ENCODE assay signal across 11 mouse cellular contexts in genomic region chr7:19302264-19303045, GRCm38 (mm10). TPM values are rescaled to one million over a fixed set of nuclear protein-coding genes. Genes with fewer than 3 reads are reported as not detected.
DNase-seq lines count a peak whose midpoint lies in the region; ATAC-seq lines count a peak whose summit lies in the region.
"Had no signal": no experiment of that assay in that cellular context is flagged by ENCODE, and none has a peak within 500 bp of the region (broad histone marks: within the 10 kb centered on the region; RNA-seq: fewer than 3 reads in every experiment).

No protein-coding gene starts in this region.

- peak overlapping the region; percentile 41; the same call in 1 of the 2 replicates for H3K4me2 ChIP-seq in kidney, embryonic 14.5 days (replicated peaks; ENCODE audit: low read depth, low read length)
- H3K4me2 ChIP-seq in embryonic facial prominence, embryonic 13.5 days: peak overlapping the region; percentile 58
- peak overlapping the region; percentile 67 for H3K4me2 ChIP-seq in hindbrain, embryonic 13.5 days
- peak overlapping the region; percentile 56 for H3K4me2 ChIP-seq in midbrain, embryonic 16.5 days (ENCODE audit: low read length)

- no peaks in the 10 kb centered on the region; the same call in 1 of the 2 replicates for H3K4me1 ChIP-seq in kidney, embryonic 14.5 days (ENCODE audit: control insufficient read depth, insufficient read depth, low read length)
- peaks cover 30% of the 10 kb centered on the region for H3K4me1 ChIP-seq in embryonic facial prominence, embryonic 13.5 days
- peaks cover 36% of the 10 kb centered on the region for H3K4me1 ChIP-seq in hindbrain, embryonic 13.5 days (replicated peaks)
- peaks cover 26% of the 10 kb centered on the region for H3K4me1 ChIP-seq in midbrain, embryonic 16.5 days (ENCODE audit: control insufficient read depth, insufficient read depth, low read length)

- WGBS in kidney, embryonic 14.5 days: 49% methylated on average over 13 of the region's 13 CpGs
- 49% methylated on average over 13 of the region's 13 CpGs for WGBS in embryonic facial prominence, embryonic 13.5 days
- 55% methylated on average over 13 of the region's 13 CpGs for WGBS in hindbrain, embryonic 13.5 days
- 49% methylated on average over 13 of the region's 13 CpGs for WGBS in midbrain, embryonic 16.5 days

- no peak for DNase-seq in kidney, postnatal 36 days
- DNase-seq in cerebellum, adult 8-10 months: no peak
- DNase-seq in left cerebral cortex, adult 11 months (ENCODE audit: low spot score): no peak
- DNase-seq: adrenal gland, adult 2 months; kidney, postnatal 4 days had no signal

- no peaks in the 10 kb centered on the region for H3K36me3 ChIP-seq in kidney, embryonic 14.5 days (ENCODE audit: control insufficient read depth, insufficient read depth, low read length)
- no peaks in the 10 kb centered on the region for H3K36me3 ChIP-seq in embryonic facial prominence, embryonic 13.5 days
- no peaks in the 10 kb centered on the region for H3K36me3 ChIP-seq in hindbrain, embryonic 13.5 days
- H3K36me3 ChIP-seq in midbrain, embryonic 16.5 days (ENCODE audit: control insufficient read depth, insufficient read depth, low read length): no peaks in the 10 kb centered on the region
- H3K36me3 ChIP-seq: liver, embryonic 12.5 days had no signal

- no peak overlapping the region for H3K27ac ChIP-seq in kidney, embryonic 14.5 days (ENCODE audit: low read depth, low read length)
- H3K27ac ChIP-seq in embryonic facial prominence, embryonic 13.5 days: no peak overlapping the region
- H3K27ac ChIP-seq in hindbrain, embryonic 13.5 days: no peak overlapping the region
- H3K27ac ChIP-seq in midbrain, embryonic 16.5 days (ENCODE audit: low read length): no peak overlapping the region
- H3K27ac ChIP-seq: liver, embryonic 12.5 days had no signal

- no peak for ATAC-seq in kidney, embryonic 14.5 days (ENCODE audit: low FRiP score, low TSS enrichment)
- ATAC-seq in embryonic facial prominence, embryonic 13.5 days (ENCODE audit: insufficient number of reproducible peaks, insufficient read depth, low FRiP score, low TSS enrichment, low read depth): no peak
- ATAC-seq in hindbrain, embryonic 13.5 days (ENCODE audit: low FRiP score): no peak
- no peak for ATAC-seq in midbrain, embryonic 16.5 days
- ATAC-seq in megakaryocyte progenitor cell, adult 5-6 weeks (replicated peaks; ENCODE audit: poor library complexity): no peak
- ATAC-seq: liver, embryonic 12.5 days had no signal

- H3K4me3 ChIP-seq in kidney, embryonic 14.5 days (ENCODE audit: low read length): no peak overlapping the region
- H3K4me3 ChIP-seq in embryonic facial prominence, embryonic 13.5 days: peak overlapping the region; percentile 38
- H3K4me3 ChIP-seq in hindbrain, embryonic 13.5 days: peak overlapping the region; percentile 44
- peak overlapping the region; percentile 37 for H3K4me3 ChIP-seq in midbrain, embryonic 16.5 days (ENCODE audit: low read depth, low read length)

- H3K27me3 ChIP-seq in kidney, embryonic 14.5 days (ENCODE audit: control insufficient read depth, insufficient read depth, low read length): peaks cover 59% of the 10 kb centered on the region
- peaks cover 62% of the 10 kb centered on the region for H3K27me3 ChIP-seq in embryonic facial prominence, embryonic 13.5 days
- H3K27me3 ChIP-seq in hindbrain, embryonic 13.5 days: peaks cover 60% of the 10 kb centered on the region
- H3K27me3 ChIP-seq in midbrain, embryonic 16.5 days (ENCODE audit: control insufficient read depth, insufficient read depth, low read depth, low read length): peaks cover 36% of the 10 kb centered on the region

- no peaks in the 10 kb centered on the region for H3K9me3 ChIP-seq in kidney, embryonic 14.5 days (ENCODE audit: control insufficient read depth, low read length)
- H3K9me3 ChIP-seq in embryonic facial prominence, embryonic 13.5 days: no peaks in the 10 kb centered on the region
- H3K9me3 ChIP-seq in hindbrain, embryonic 13.5 days: no peaks in the 10 kb centered on the region
- H3K9me3 ChIP-seq in midbrain, embryonic 16.5 days (replicated peaks; ENCODE audit: control insufficient read depth, low read length, poor library complexity, severe bottlenecking): no peaks in the 10 kb centered on the region
- H3K9me3 ChIP-seq: liver, embryonic 12.5 days had no signal

- H3K9ac ChIP-seq in kidney, embryonic 14.5 days (ENCODE audit: low read depth, low read length): no peak overlapping the region
- H3K9ac ChIP-seq in embryonic facial prominence, embryonic 13.5 days: peak overlapping the region; percentile 37
- H3K9ac ChIP-seq in hindbrain, embryonic 13.5 days: peak overlapping the region; percentile 66
- peak overlapping the region; percentile 52; the same call in 1 of the 2 replicates for H3K9ac ChIP-seq in midbrain, embryonic 16.5 days (ENCODE audit: low read depth, low read length)
- H3K9ac ChIP-seq: liver, embryonic 12.5 days had no signal

RNA-seq across cellular contexts. Expression of gene Fosb, which starts 7.4 kb away (rescaled TPM):
- 0.14 and 0.20 TPM in 2 replicates for polyA plus RNA-seq in kidney, embryonic 14.5 days (2014; fragmentation: Nextera tagmentation; extraction: Ambion mirVana)
- 0.06 and 0.23 TPM in 2 replicates for polyA plus RNA-seq in embryonic facial prominence, embryonic 13.5 days (2015; fragmentation: Nextera tagmentation; extraction: Ambion mirVana)
- 0.06 and 0.08 TPM in 2 replicates for polyA plus RNA-seq in hindbrain, embryonic 13.5 days (2015; fragmentation: Nextera tagmentation; extraction: Ambion mirVana)
- polyA plus RNA-seq in midbrain, embryonic 16.5 days (2015; fragmentation: Nextera tagmentation; extraction: Ambion mirVana): 0.06 TPM in 2 replicates
- 18.2 and 28.4 TPM in 2 replicates for total RNA-seq in megakaryocyte progenitor cell, adult 5-6 weeks (2015)
- 12.7 and 13.2 TPM in 2 replicates for total RNA-seq in megakaryocyte progenitor cell, adult 5-6 weeks (2017)

RNA-seq across cellular contexts. Expression of gene Rtn2, which starts 20.0 kb away (rescaled TPM):
- 5.4 and 5.7 TPM in 2 replicates for polyA plus RNA-seq in kidney, embryonic 14.5 days (2014; fragmentation: Nextera tagmentation; extraction: Ambion mirVana)
- polyA plus RNA-seq in embryonic facial prominence, embryonic 13.5 days (2015; fragmentation: Nextera tagmentation; extraction: Ambion mirVana): 10.2 and 11.7 TPM in 2 replicates
- polyA plus RNA-seq in hindbrain, embryonic 13.5 days (2015; fragmentation: Nextera tagmentation; extraction: Ambion mirVana): 101 and 104 TPM in 2 replicates
- polyA plus RNA-seq in midbrain, embryonic 16.5 days (2015; fragmentation: Nextera tagmentation; extraction: Ambion mirVana): 111 and 114 TPM in 2 replicates
- not detected in 2 replicates for total RNA-seq in megakaryocyte progenitor cell, adult 5-6 weeks (2015)
- not detected in 2 replicates for total RNA-seq in megakaryocyte progenitor cell, adult 5-6 weeks (2017)

RNA-seq across cellular contexts. Expression of gene Ppm1n, which starts 22.6 kb away (rescaled TPM):
- polyA plus RNA-seq in kidney, embryonic 14.5 days (2014; fragmentation: Nextera tagmentation; extraction: Ambion mirVana): not detected in 2 replicates
- polyA plus RNA-seq in embryonic facial prominence, embryonic 13.5 days (2015; fragmentation: Nextera tagmentation; extraction: Ambion mirVana): not detected in 2 replicates
- polyA plus RNA-seq in hindbrain, embryonic 13.5 days (2015; fragmentation: Nextera tagmentation; extraction: Ambion mirVana): 0.49 and 0.69 TPM in 2 replicates
- 1.5 and 1.6 TPM in 2 replicates for polyA plus RNA-seq in midbrain, embryonic 16.5 days (2015; fragmentation: Nextera tagmentation; extraction: Ambion mirVana)
- 0.20 TPM in 1 of 2 replicates, not detected in the other for total RNA-seq in megakaryocyte progenitor cell, adult 5-6 weeks (2015)
- total RNA-seq in megakaryocyte progenitor cell, adult 5-6 weeks (2017): not detected in 2 replicates
- total RNA-seq: adrenal gland, adult 2 months had no signal
- polyA plus RNA-seq: liver, embryonic 12.5 days had no signal

RNA-seq across cellular contexts. Expression of gene Vasp, which starts 30.8 kb away (rescaled TPM):
- 54.2 and 56.5 TPM in 2 replicates for polyA plus RNA-seq in kidney, embryonic 14.5 days (2014; fragmentation: Nextera tagmentation; extraction: Ambion mirVana)
- polyA plus RNA-seq in embryonic facial prominence, embryonic 13.5 days (2015; fragmentation: Nextera tagmentation; extraction: Ambion mirVana): 57.3 and 64.0 TPM in 2 replicates
- polyA plus RNA-seq in hindbrain, embryonic 13.5 days (2015; fragmentation: Nextera tagmentation; extraction: Ambion mirVana): 38.5 and 39.7 TPM in 2 replicates
- polyA plus RNA-seq in midbrain, embryonic 16.5 days (2015; fragmentation: Nextera tagmentation; extraction: Ambion mirVana): 35.5 and 40.9 TPM in 2 replicates
- total RNA-seq in megakaryocyte progenitor cell, adult 5-6 weeks (2015): 46.7 and 49.6 TPM in 2 replicates
- 71.0 and 73.0 TPM in 2 replicates for total RNA-seq in megakaryocyte progenitor cell, adult 5-6 weeks (2017)

RNA-seq across cellular contexts. Expression of gene Ercc1, which starts 42.1 kb away (rescaled TPM):
- polyA plus RNA-seq in kidney, embryonic 14.5 days (2014; fragmentation: Nextera tagmentation; extraction: Ambion mirVana): 95.2 and 102 TPM in 2 replicates
- 93.2 and 106 TPM in 2 replicates for polyA plus RNA-seq in embryonic facial prominence, embryonic 13.5 days (2015; fragmentation: Nextera tagmentation; extraction: Ambion mirVana)
- polyA plus RNA-seq in hindbrain, embryonic 13.5 days (2015; fragmentation: Nextera tagmentation; extraction: Ambion mirVana): 84.9 and 96.6 TPM in 2 replicates
- polyA plus RNA-seq in midbrain, embryonic 16.5 days (2015; fragmentation: Nextera tagmentation; extraction: Ambion mirVana): 80.1 and 82.4 TPM in 2 replicates
- 26.5 and 32.3 TPM in 2 replicates for total RNA-seq in megakaryocyte progenitor cell, adult 5-6 weeks (2015)
- 24.4 and 29.8 TPM in 2 replicates for total RNA-seq in megakaryocyte progenitor cell, adult 5-6 weeks (2017)
